Mouse (Mus musculus) lung, adult 2 months (tissue): ENCODE measurements around the gene Gm10160.

Experiments used
- CTCF ChIP-seq: fragments of 200-500 bp; IDR thresholded peaks from 2 replicates; pipeline ENCODE4 v1.5.1; 2011; ENCODE audit warnings: mild to moderate bottlenecking, low read length, control low read depth; ENCODE audit not compliant: insufficient read depth
- POLR2A ChIP-seq: fragments of 200-500 bp; IDR thresholded peaks from 2 replicates; pipeline ENCODE4 v1.6.1; 2011; ENCODE audit warnings: low read depth, mild to moderate bottlenecking, control low read depth, low read length, borderline replicate concordance; ENCODE audit errors: extremely low read depth

DNA sequence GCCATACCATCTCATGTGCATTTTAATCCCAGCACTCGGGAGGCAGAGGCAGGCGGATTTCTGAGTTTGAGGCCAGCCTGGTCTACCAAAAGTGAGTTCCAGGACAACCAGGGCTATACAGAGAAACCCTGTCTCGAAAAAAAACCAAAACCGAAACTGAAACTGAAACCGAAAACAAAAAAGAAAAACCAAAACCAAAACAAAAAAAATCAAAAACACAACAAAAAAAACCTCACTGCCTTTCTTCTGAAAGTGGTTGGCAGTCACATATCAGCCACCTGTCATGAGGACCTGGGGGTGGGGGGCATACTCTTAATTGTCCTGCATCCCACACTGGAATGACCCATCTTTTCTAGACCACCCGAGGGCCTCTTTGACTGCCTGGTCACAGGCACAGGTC, 9.0 kb upstream of the Gm10160 start:
- TF ChIP-seq POLR2A: no peak
- TF ChIP-seq CTCF: no peak
